18 mouse cellular contexts compared by ENCODE assay signal in genomic region chr10:40006963-40007362, GRCm38 (mm10). TPM values are rescaled to one million over a fixed set of nuclear protein-coding genes. Genes with fewer than 3 reads are reported as not detected.
DNase-seq lines count a peak whose midpoint lies in the region; ATAC-seq lines count a peak whose summit lies in the region.
"Had no signal": no experiment of that assay in that cellular context is flagged by ENCODE, and none has a peak within 500 bp of the region (broad histone marks: within the 10 kb centered on the region; RNA-seq: fewer than 3 reads in every experiment).

No protein-coding gene starts in this region.

- ATAC-seq in forebrain, embryonic 11.5 days (replicated peaks; ENCODE audit: low FRiP score), result no peak
- ATAC-seq in forebrain, embryonic 15.5 days (replicated peaks), result no peak; the same call in 1 of the 2 replicates
- ATAC-seq in liver, embryonic 16.5 days (ENCODE audit: low read depth), result peak; percentile 7; the same call in 1 of the 2 replicates

- no peak overlapping the region for H3K4me2 ChIP-seq in forebrain, embryonic 11.5 days (ENCODE audit: low read depth, low read length, severe bottlenecking)
- no peak overlapping the region for H3K4me2 ChIP-seq in forebrain, embryonic 15.5 days (replicated peaks)
- H3K4me2 ChIP-seq in liver, embryonic 16.5 days (ENCODE audit: low read depth, low read length), result no peak overlapping the region
- H3K4me2 ChIP-seq: embryonic facial prominence, embryonic 15.5 days; lung, embryonic 15.5 days had no signal

- H3K27me3 ChIP-seq in forebrain, embryonic 11.5 days (ENCODE audit: control insufficient read depth, insufficient read depth, low read length), result no peaks in the 10 kb centered on the region
- no peaks in the 10 kb centered on the region for H3K27me3 ChIP-seq in forebrain, embryonic 15.5 days
- H3K27me3 ChIP-seq in liver, embryonic 16.5 days (ENCODE audit: control insufficient read depth, insufficient read depth, low read depth, low read length), result no peaks in the 10 kb centered on the region
- H3K27me3 ChIP-seq: embryonic facial prominence, embryonic 15.5 days; lung, embryonic 15.5 days had no signal

- no peaks in the 10 kb centered on the region for H3K9me3 ChIP-seq in forebrain, embryonic 11.5 days (ENCODE audit: control insufficient read depth, low read length)
- no peaks in the 10 kb centered on the region for H3K9me3 ChIP-seq in forebrain, embryonic 15.5 days
- H3K9me3 ChIP-seq in liver, embryonic 16.5 days (replicated peaks; ENCODE audit: control insufficient read depth, low read length), result no peaks in the 10 kb centered on the region
- H3K9me3 ChIP-seq: embryonic facial prominence, embryonic 15.5 days; lung, embryonic 15.5 days; midbrain, embryonic 10.5 days had no signal

- no peaks in the 10 kb centered on the region for H3K36me3 ChIP-seq in forebrain, embryonic 11.5 days (ENCODE audit: control insufficient read depth, insufficient read depth, low read length)
- H3K36me3 ChIP-seq in forebrain, embryonic 15.5 days, result no peaks in the 10 kb centered on the region
- no peaks in the 10 kb centered on the region for H3K36me3 ChIP-seq in liver, embryonic 16.5 days (ENCODE audit: control insufficient read depth, insufficient read depth)
- H3K36me3 ChIP-seq: embryonic facial prominence, embryonic 15.5 days; lung, embryonic 15.5 days; midbrain, embryonic 10.5 days had no signal

- H3K4me3 ChIP-seq in forebrain, embryonic 11.5 days (ENCODE audit: low read depth, low read length), result no peak overlapping the region
- H3K4me3 ChIP-seq in forebrain, embryonic 15.5 days, result no peak overlapping the region
- H3K4me3 ChIP-seq in liver, embryonic 16.5 days (ENCODE audit: low read depth, low read length), result no peak overlapping the region
- H3K4me3 ChIP-seq: embryonic facial prominence, embryonic 15.5 days; lung, embryonic 15.5 days; midbrain, embryonic 10.5 days had no signal

- H3K9ac ChIP-seq in forebrain, embryonic 11.5 days (ENCODE audit: low read length), result no peak overlapping the region
- no peak overlapping the region for H3K9ac ChIP-seq in forebrain, embryonic 15.5 days (replicated peaks)
- H3K9ac ChIP-seq in liver, embryonic 16.5 days (ENCODE audit: low read depth, low read length), result no peak overlapping the region
- H3K9ac ChIP-seq: embryonic facial prominence, embryonic 15.5 days; lung, embryonic 15.5 days had no signal

- WGBS in forebrain, embryonic 11.5 days, result 59% methylated on average over 10 of the region's 10 CpGs
- WGBS in forebrain, embryonic 15.5 days, result 37% methylated on average over 10 of the region's 10 CpGs
- WGBS in liver, embryonic 16.5 days (ENCODE audit: insufficient replicate concordance), result 64% methylated on average over 10 of the region's 10 CpGs

- peak; percentile 47 for DNase-seq in forebrain, embryonic 11.5 days (ENCODE audit: low spot score)
- DNase-seq in kidney, adult 9 months, result peak; percentile 28
- no peak for DNase-seq in kidney, adult 11 months
- DNase-seq in R1 (ENCODE audit: low read depth, low spot score), result peak; percentile 51
- no peak for DNase-seq in B cell, adult 2 months
- no peak for DNase-seq in gastrocnemius, postnatal 25 days
- DNase-seq: adrenal gland, postnatal 25 days; cerebellum, postnatal 36 days; gastrocnemius, postnatal 36 days; kidney, postnatal 14 days; layer of hippocampus, postnatal 36 days had no signal

- H3K27ac ChIP-seq in forebrain, embryonic 11.5 days (ENCODE audit: low read depth, low read length), result no peak overlapping the region
- H3K27ac ChIP-seq in forebrain, embryonic 15.5 days (replicated peaks), result no peak overlapping the region
- no peak overlapping the region for H3K27ac ChIP-seq in liver, embryonic 16.5 days (ENCODE audit: low read length)
- H3K27ac ChIP-seq: embryonic facial prominence, embryonic 15.5 days; lung, embryonic 15.5 days; midbrain, embryonic 10.5 days had no signal

- H3K4me1 ChIP-seq in forebrain, embryonic 11.5 days (replicated peaks; ENCODE audit: control insufficient read depth, insufficient read depth, low read length), result no peaks in the 10 kb centered on the region
- peaks cover 4% of the 10 kb centered on the region; the same call in 1 of the 2 replicates for H3K4me1 ChIP-seq in forebrain, embryonic 15.5 days
- no peaks in the 10 kb centered on the region for H3K4me1 ChIP-seq in liver, embryonic 16.5 days (ENCODE audit: control insufficient read depth, low read depth, low read length)
- H3K4me1 ChIP-seq: embryonic facial prominence, embryonic 15.5 days; lung, embryonic 15.5 days had no signal

RNA-seq across cellular contexts. Expression of gene Mfsd4b1, which starts 18.1 kb away (rescaled TPM):
- polyA plus RNA-seq in forebrain, embryonic 11.5 days (2014; fragmentation: Nextera tagmentation; extraction: Ambion mirVana), result not detected in 2 replicates
- 0.27 and 0.28 TPM in 2 replicates for polyA plus RNA-seq in forebrain, embryonic 15.5 days (2015; fragmentation: Nextera tagmentation; extraction: Ambion mirVana)
- 0.68 and 0.74 TPM in 2 replicates for polyA plus RNA-seq in liver, embryonic 16.5 days (2015; fragmentation: Nextera tagmentation; extraction: Ambion mirVana)
- 1 to 10 TPM; 3.0 to 3.2 TPM for total RNA-seq in gastrocnemius, postnatal 25 days (2021)
- polyA plus RNA-seq: midbrain, embryonic 10.5 days had no signal

RNA-seq across cellular contexts. Expression of gene Mfsd4b5, which starts 20.5 kb away (rescaled TPM):
- 0.08 TPM in 1 of 2 replicates, not detected in the other for polyA plus RNA-seq in forebrain, embryonic 11.5 days (2014; fragmentation: Nextera tagmentation; extraction: Ambion mirVana)
- polyA plus RNA-seq in forebrain, embryonic 15.5 days (2015; fragmentation: Nextera tagmentation; extraction: Ambion mirVana), result not detected in 2 replicates
- polyA plus RNA-seq in liver, embryonic 16.5 days (2015; fragmentation: Nextera tagmentation; extraction: Ambion mirVana), result 0.11 TPM in 2 replicates
- under 1 TPM; 0.32 to 0.36 TPM for total RNA-seq in gastrocnemius, postnatal 25 days (2021)
- polyA plus RNA-seq: heart, embryonic 14.5 days; intestine, embryonic 14.5 days; midbrain, embryonic 10.5 days had no signal

RNA-seq across cellular contexts. Expression of gene Mfsd4b3, which starts 47.0 kb away (rescaled TPM):
- 0.13 TPM in 1 of 2 replicates, not detected in the other for polyA plus RNA-seq in forebrain, embryonic 11.5 days (2014; fragmentation: Nextera tagmentation; extraction: Ambion mirVana)
- 0.13 TPM in 1 of 2 replicates, not detected in the other for polyA plus RNA-seq in forebrain, embryonic 15.5 days (2015; fragmentation: Nextera tagmentation; extraction: Ambion mirVana)
- polyA plus RNA-seq in liver, embryonic 16.5 days (2015; fragmentation: Nextera tagmentation; extraction: Ambion mirVana), result 3.1 and 3.6 TPM in 2 replicates
- total RNA-seq in gastrocnemius, postnatal 25 days (2021), result 1 to 10 TPM; 3.7 to 5.4 TPM
- total RNA-seq: layer of hippocampus, postnatal 36 days had no signal

Comparison
In these comparisons a context has a peak if more than half of its experiments do, and no peak if none do; other contexts are left out.
1. DNase-seq: peak in forebrain, embryonic 11.5 days (single experiment), kidney, adult 9 months (single experiment) and R1 (single experiment); none in kidney, adult 11 months (single experiment), B cell, adult 2 months (0 of 2) and gastrocnemius, postnatal 25 days (single experiment).